Mouse (Mus musculus) liver, embryonic 11.5 days (tissue): ENCODE results near the gene Cct3. TPM values are rescaled to one million over a fixed set of nuclear protein-coding genes. Genes with fewer than 3 reads are reported as not detected.
A peak's percentile ranks its signal among the peaks of the same experiment; 100 is the strongest.
"Not testable (repeated sequence)": the region's sequence is repeated elsewhere in the genome, so short reads cannot be mapped to it uniquely, and the experiment has no call there.

ENCODE experiments used
- ATAC-seq: fragments of 200-750 bp; cut with Nextera tagmentation; replicated peaks from 2 replicates; pipeline ENCODE4 v1.8.0; 2017; ENCODE audit warnings: moderate number of reproducible peaks, mild to moderate bottlenecking, moderate TSS enrichment, moderate library complexity; ENCODE audit not compliant: low FRiP score
- DNase-seq: peaks from one replicate; pipeline ENCODE4 v3.0.0-alpha.2; 2017; ENCODE audit warnings: low spot score
- H3K27ac ChIP-seq: fragments of 300-500 bp; sonication (generic); 2 replicates; pipeline ENCODE4 v1.5.1; 2014; ENCODE audit warnings: mild to moderate bottlenecking, low read depth, low read length, control low read depth
- H3K27me3 ChIP-seq: fragments of 300-500 bp; sonication (generic); replicated peaks from 2 replicates; pipeline ENCODE4 v1.6.1; 2014; ENCODE audit warnings: low read length, mixed read lengths; ENCODE audit not compliant: control insufficient read depth, insufficient read depth
- H3K36me3 ChIP-seq: fragments of 300-500 bp; sonication (generic); 2 replicates; pipeline ENCODE4 v1.6.1; 2014; ENCODE audit warnings: mild to moderate bottlenecking, low read length, moderate library complexity, mixed read lengths; ENCODE audit not compliant: control insufficient read depth, insufficient read depth
- H3K4me1 ChIP-seq: fragments of 300-500 bp; sonication (generic); replicated peaks from 2 replicates; pipeline ENCODE4 v1.6.1; 2014; ENCODE audit warnings: low read length, mixed read lengths; ENCODE audit not compliant: control insufficient read depth, insufficient read depth
- H3K4me2 ChIP-seq: fragments of 300-500 bp; sonication (generic); 2 replicates; pipeline ENCODE4 v1.6.1; 2014; ENCODE audit warnings: mild to moderate bottlenecking, control low read depth, moderate library complexity
- H3K4me3 ChIP-seq: fragments of 300-500 bp; sonication (generic); 2 replicates; pipeline ENCODE4 v1.5.1; 2014; ENCODE audit warnings: low read depth, low read length, control low read depth
- H3K9ac ChIP-seq: fragments of 300-500 bp; sonication (generic); 2 replicates; pipeline ENCODE4 v1.6.1; 2014; ENCODE audit warnings: low read depth, low read length, control low read depth
- H3K9me3 ChIP-seq: fragments of 300-500 bp; sonication (generic); 2 replicates; pipeline ENCODE4 v1.6.1; 2016; ENCODE audit warnings: low read length, inconsistent platforms, mixed read lengths; ENCODE audit not compliant: control insufficient read depth
- WGBS: fragments of 180-500 bp; shearing (Covaris S2); extraction: QIAGEN DNeasy Blood & Tissue Kit; methylation state at CpG from one replicate; pipeline ENCODE4 v1.1.7; 2014; 5-methylcytosine and 5-hydroxymethylcytosine counted together
- polyA plus RNA-seq: library from polyadenylated mRNA; unstranded; fragments of >200 nt; fragmentation: Nextera tagmentation; extraction: Ambion mirVana; gene quantifications from 2 replicates; pipeline ENCODE4 v1.2.1, GENCODE M21; 2014

Gene Cct3
- polyA plus RNA-seq, 1 experiment from 2014 or later: 694 TPM

DNA sequence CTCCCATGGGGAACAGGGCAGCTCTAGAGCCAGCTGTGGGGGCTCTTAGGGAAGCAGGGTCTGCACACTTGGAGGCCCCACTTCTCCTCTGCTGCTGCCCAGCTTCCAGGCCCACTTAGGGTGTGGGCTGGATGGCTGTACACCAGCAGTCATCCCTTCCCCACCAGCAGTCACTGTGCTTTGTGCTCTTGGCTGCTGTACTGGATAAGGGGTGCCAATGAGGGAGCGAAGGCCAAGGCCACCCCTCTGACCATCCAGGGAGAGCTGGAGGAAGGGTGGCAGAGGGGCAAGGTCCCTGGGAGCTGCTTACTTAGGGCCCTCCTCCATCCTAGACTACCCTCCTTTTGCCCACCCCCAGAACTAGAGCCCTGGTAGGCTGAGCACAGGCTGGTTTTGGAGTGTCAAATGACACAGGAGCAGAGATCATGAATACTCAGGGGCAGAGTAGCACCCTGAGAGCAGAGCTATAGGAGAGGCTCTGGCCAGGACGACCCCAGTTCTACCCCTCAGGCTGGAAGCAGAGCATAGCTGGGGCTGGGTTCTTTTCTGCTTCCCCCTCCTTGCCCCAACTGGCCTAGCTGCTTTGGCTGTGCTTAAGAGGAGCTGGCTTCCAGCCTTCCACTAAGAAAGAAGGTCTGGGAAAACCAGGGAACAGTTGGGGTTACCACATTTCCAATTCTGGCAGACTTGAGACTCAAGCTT, 64.8 kb downstream of the Cct3 start:
- Histone ChIP-seq H3K9ac (no peak overlapping the region), H3K4me2 (no peak overlapping the region), H3K27ac (peak overlapping the region; percentile 76; the same call in 1 of the 2 replicates), H3K36me3 (peaks cover 48% of the 10 kb centered on the region), H3K4me3 (no peak overlapping the region), H3K27me3 (peaks cover 21% of the 10 kb centered on the region), H3K4me1 (peaks cover 36% of the 10 kb centered on the region), H3K9me3 (no peaks in the 10 kb centered on the region)
- no peak for DNase-seq
- 82% methylated on average over 2 of the region's 2 CpGs for WGBS
- ATAC-seq: no peak

DNA sequence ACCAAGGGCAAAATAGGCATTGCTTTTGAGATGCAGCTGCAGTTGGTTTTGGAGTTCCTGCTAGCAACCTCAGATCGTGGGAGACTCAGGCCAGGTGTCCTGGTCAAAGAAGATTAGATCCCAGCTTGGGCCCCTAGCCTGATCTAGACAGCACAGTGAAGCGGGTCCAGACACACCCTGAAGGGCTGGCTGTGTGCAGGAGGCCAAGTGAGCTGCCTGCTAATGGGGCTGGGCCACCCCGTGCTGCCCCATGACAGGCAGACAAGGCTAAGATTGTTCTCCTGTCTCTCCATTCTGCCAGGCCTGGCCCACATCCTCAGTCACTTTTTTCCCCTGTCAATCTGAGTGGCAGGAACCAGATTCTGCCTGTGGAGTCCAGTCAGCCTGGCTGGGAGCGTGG, 66.8 kb downstream of the Cct3 start:
- Histone ChIP-seq H3K9ac (peak overlapping the region; percentile 40), H3K9me3 (no peaks in the 10 kb centered on the region), H3K4me1 (peaks cover 36% of the 10 kb centered on the region), H3K27me3 (peaks cover 21% of the 10 kb centered on the region), H3K4me3 (peak overlapping the region; percentile 25; the same call in 1 of the 2 replicates), H3K36me3 (peaks cover 32% of the 10 kb centered on the region), H3K27ac (peak overlapping the region; percentile 78), H3K4me2 (peak overlapping the region; percentile 60)
- ATAC-seq: peak; percentile 90
- 45% methylated on average over 4 of the region's 4 CpGs for WGBS
- DNase-seq: no peak

DNA sequence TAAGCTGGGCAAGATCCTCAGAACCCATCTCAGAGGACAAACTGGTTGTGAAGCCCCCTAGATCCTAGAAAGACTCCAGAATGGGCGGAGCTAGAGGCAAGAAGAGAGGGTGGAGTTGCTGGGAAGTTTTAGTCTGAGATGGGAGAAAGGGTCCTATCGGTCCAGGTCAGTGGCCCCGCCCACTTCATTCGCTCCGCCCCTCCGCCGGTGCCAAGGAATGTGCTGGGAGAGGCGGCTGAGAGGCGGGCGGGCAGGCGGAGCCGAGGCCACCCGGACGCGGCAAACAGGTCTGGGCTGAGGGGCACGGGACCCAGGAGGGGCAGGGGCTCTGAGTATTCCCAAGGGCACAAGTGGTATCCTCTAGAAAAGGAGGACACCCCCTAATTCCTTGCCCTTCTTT, 67.4 kb downstream of the Cct3 start, which contains the start of gene Paqr6:
TSS of gene Paqr6 (plus strand) at position 248 of the 400 bp plus-strand sequence.
- DNase-seq (peak; percentile 62), ATAC-seq (peak; percentile 55; the same call in 1 of the 2 replicates)
- peak within 1 kb of the TSS; percentile 35 for H3K4me3 ChIP-seq
- peaks cover 25% of the 10 kb centered on the region for H3K36me3 ChIP-seq
- 5% methylated on average over 16 of the region's 16 CpGs for WGBS
- H3K9ac ChIP-seq: peak within 1 kb of the TSS; percentile 56
- no peaks in the 10 kb centered on the region for H3K9me3 ChIP-seq
- peaks cover 21% of the 10 kb centered on the region for H3K27me3 ChIP-seq
- H3K4me1 ChIP-seq: peaks cover 36% of the 10 kb centered on the region
- H3K4me2 ChIP-seq: peak within 1 kb of the TSS; percentile 60
- H3K27ac ChIP-seq: peak within 1 kb of the TSS; percentile 78

DNA sequence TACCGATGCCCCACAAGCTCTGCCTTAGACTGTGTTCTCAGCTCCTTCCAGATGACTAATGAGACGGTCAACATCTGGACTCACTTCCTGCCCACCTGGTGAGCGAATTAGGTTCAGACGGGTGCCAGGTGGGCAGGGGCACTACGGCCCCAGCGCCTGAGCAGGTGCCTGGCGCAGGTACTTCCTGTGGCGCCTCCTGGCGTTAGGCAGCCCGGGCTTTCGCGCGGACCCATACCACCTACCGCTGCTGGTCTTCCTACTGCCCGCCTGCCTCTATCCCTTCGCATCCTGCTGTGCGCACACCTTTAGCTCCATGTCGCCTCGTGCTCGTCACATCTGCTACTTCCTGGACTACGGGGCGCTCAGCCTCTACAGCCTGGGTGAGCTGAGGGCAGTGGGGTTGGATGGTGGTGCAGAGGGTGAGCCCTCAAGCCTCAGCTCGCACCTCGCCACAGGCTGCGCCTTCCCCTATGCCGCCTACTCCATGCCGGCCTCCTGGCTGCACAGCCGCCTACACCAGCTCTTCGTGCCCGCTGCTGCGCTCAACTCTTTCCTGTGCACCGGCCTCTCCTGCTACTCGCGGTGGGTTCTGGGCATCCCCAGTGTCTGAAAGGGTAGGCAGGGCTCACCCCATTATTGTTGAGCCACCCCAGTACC, 68.9 kb downstream of the Cct3 start:
- no peak for ATAC-seq
- DNase-seq: no peak
- whole genome bisulfite sequencing: 32% methylated on average over 34 of the region's 34 CpGs
- 0 out of 2 replicates have a peak, but pooled peaks cover 3% of the 10 kb centered on the region for H3K9me3 ChIP-seq
- H3K36me3 ChIP-seq: peaks cover 12% of the 10 kb centered on the region
- no peak overlapping the region for H3K9ac ChIP-seq
- no peak overlapping the region for H3K4me3 ChIP-seq
- H3K27ac ChIP-seq: no peak overlapping the region
- peaks cover 36% of the 10 kb centered on the region for H3K4me1 ChIP-seq
- H3K4me2 ChIP-seq: no peak overlapping the region; the same call in 1 of the 2 replicates
- peaks cover 21% of the 10 kb centered on the region for H3K27me3 ChIP-seq

DNA sequence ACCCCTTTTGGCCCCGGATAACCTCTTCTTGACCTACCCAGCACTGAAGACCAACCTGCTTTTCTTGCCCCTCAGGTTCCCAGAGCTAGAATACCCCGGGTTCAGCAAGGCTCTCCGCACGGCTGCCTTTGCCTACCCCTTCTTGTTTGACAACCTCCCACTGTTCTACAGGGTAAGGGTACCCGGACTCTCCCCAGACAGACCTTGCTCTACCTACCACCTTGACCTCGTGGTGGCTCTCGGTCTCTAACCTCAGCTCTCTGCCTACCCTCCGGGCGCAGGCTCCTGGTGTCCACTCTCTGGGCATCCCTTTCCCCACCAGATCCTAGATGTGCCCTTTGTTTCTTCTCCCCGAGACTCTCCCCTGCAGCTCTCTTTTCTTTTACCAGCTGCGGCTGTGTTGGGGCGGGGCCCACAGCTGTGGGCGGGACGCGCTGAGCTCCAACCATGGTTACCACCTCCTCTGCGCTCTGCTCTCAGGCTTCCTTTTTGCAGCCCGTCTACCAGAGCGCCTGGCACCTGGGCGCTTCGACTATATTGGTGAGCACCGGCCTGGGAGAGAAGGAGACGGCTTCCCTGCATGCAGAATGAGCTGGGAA, 70.0 kb downstream of the Cct3 start:
- Histone ChIP-seq H3K27me3 (peaks cover 21% of the 10 kb centered on the region), H3K4me1 (peaks cover 29% of the 10 kb centered on the region), H3K4me2 (peak overlapping the region; percentile 47)
- not testable (repeated sequence) for H3K36me3 ChIP-seq, H3K9me3 ChIP-seq, H3K27ac ChIP-seq, H3K4me3 ChIP-seq, DNase-seq, H3K9ac ChIP-seq
- WGBS: 7% methylated on average over 19 of the region's 22 CpGs
- peak; percentile 42; the same call in 1 of the 2 replicates for ATAC-seq

DNA sequence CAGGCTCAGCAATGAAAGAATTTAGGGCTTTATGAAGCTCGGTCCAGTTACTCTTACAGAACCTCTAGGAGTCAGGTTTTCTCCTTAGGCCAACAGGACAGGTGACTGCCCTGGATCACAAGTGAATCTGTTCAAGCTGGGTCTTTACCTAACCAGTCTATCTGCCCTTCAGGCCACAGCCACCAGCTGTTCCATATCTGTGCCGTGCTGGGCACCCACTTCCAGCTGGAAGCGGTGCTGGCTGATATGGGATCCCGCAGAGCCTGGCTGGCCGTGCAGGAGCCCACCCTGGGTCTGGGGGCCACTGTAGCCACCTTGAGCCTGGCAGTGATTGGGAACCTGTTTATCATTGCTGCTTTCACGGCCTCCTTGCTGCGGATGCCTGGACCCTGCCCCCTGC, 70.6 kb downstream of the Cct3 start:
- not testable (repeated sequence) for ATAC-seq, H3K36me3 ChIP-seq, H3K4me3 ChIP-seq, H3K9me3 ChIP-seq, H3K9ac ChIP-seq, H3K4me2 ChIP-seq, DNase-seq, H3K27ac ChIP-seq
- Histone ChIP-seq H3K4me1 (peaks cover 23% of the 10 kb centered on the region), H3K27me3 (peaks cover 21% of the 10 kb centered on the region)
- 41% methylated on average over 3 of the region's 7 CpGs for WGBS

DNA sequence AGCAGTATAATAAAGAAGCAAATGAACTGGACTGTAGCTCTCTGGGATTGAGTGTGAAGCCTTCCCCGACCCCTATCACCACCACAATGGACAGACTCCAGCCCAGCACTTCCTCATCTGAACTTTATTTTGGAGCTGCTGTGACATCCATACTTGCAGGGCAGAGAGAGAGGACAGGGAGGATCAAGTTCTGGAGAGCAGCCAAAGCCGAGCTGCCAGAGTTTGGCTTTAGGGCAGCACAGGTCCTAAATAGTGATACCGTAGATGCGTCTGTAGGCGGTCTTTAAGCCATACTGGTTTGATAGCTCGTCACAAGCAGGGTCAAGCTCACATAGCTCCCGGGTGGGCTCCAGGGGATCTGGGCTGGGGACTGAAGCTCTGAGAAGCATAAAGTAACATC, 71.6 kb downstream of the Cct3 start:
- peaks cover 13% of the 10 kb centered on the region for H3K4me1 ChIP-seq
- 86% methylated on average over 7 of the region's 7 CpGs for WGBS
- not testable (repeated sequence) for H3K4me2 ChIP-seq, H3K36me3 ChIP-seq, H3K27ac ChIP-seq, DNase-seq, H3K4me3 ChIP-seq, H3K9me3 ChIP-seq, H3K9ac ChIP-seq, ATAC-seq
- H3K27me3 ChIP-seq: peaks cover 21% of the 10 kb centered on the region
